Mouse (Mus musculus) urinary bladder, postnatal 25 days (tissue): ENCODE results near the gene a.

ENCODE experiments used
- DNase-seq: peaks from one replicate; pipeline ENCODE4 v3.0.0; 2022; ENCODE audit warnings: low spot score

Gene a

DNA sequence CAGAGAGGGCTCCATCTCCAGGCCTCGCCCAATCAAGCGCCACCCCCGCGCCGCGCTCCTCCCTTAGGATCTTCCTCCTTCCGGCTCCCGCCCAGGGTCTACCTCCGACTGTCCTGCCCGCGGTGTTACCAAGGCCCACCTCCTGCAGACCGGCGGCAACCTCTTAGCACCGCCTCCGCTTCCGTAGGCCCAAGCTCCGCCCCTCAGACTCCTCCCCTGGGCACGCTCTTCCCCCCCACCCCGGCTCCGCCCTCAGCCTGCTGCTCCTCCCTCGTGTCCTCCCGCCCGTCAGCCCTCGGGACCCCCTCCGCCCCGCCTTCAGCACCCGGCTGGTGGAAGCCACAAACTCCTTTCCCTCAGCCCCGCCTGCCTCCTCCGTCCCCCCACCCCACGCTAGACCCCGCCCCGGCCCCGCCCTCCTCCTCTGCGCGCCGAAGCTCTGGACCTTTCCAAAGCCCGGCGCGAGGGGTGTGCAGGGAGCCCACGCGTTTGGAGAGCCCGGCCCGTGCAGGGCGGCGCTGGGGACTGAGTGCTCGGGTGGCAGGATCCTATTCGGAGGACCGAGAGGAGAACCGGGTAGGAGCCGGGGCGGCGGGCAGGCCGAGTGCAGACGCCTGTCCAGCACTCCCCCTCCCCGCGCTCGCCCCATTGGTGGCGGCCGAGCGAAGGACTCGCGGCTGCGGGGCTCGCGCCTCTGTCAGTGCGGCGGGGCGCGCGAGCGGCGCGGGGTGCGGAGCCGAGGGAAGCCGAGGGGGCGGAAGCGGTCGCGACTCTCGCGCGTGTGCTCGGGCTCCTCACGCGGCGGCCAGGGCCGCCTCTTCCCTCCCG is at the start of gene a, which contains the start of gene Raly:
a (plus strand) TSS at position 747 of the 828 bp plus-strand sequence.
Raly (plus strand) TSS at position 441 of the 828 bp plus-strand sequence.
- DNase-seq, result peak; percentile 91

DNA sequence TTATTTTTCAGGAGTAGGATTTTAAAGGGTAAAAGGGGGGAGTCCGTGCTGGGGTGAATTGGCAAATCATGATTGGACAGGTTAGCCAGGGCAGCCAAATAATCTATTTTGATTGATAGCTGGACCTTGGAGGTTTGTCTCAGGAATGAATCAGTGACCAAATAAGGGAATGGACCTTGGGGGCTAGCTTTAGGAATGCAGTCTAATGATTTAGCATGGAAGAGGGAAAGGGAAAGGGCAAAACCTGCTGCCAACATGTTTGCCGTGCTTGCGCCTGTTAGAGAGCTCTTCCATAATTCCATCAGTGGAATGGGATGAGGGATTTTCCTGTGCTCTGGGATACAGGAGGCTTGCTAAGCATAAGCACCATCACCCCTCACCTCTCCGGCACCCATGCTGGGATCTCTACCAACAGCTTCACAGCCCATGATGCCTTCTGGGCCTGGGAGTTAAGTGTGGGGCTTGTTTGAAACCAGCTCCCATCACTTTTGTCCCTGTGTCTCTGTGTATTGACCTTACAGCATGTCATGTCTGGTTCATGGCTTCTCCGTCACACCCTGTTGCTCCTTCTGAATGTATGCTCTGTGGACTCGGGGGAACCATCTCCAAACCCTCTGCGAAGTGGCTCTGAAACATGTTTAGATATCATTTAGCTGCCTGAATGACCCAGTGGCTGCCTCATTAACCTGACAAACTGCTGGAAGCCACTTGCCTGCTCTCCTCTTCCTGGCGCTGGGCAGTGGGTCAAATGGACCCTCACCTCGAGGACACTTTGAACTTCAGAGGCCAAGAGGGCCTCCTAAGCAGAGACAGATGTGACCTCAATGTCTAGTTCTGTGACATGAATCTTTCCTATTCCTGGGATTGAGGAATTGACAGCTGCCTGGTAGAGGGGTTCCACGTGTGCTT is 48.0 kb upstream of the a start:
- DNase-seq, result no peak

DNA sequence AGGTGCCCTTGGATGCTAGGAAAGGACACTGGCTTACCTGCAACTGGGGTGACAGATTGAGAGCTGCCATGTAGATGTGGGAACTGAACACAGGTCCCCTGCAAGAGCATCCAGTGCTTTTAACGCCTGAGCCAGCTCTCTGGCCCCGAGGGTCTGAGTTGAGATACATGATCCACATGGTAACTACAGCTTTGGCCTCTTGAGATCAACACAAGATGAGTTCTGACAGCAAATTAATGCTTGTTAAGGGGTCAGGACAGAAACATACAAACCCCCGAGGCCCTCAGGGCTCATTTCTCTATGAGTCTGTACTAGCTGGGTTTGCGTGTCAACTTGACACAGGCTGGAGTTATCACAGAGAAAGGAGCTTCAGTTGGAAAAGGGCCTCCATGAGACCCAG is 47.3 kb upstream of the a start:
- no peak for DNase-seq

DNA sequence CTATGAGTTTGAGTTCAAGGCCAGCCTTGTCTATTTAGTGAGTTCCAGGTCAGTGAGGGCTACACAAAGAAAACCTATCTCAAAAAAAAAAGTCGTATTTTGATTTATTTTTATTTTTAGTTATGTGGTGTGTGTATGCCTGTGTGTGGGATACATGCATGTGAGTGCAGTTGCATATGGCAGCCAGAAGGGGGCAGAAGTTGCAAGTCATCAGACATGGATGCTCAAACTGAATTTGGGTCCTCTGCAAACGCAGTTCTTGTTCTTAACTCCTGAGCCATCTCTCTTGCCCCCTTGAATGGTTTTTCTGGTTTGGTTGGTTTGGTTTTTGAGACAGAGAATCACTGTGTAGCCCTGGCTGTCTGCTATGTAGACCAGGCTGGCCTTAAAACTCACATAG is 42.8 kb upstream of the a start:
- DNase-seq, result no peak

DNA sequence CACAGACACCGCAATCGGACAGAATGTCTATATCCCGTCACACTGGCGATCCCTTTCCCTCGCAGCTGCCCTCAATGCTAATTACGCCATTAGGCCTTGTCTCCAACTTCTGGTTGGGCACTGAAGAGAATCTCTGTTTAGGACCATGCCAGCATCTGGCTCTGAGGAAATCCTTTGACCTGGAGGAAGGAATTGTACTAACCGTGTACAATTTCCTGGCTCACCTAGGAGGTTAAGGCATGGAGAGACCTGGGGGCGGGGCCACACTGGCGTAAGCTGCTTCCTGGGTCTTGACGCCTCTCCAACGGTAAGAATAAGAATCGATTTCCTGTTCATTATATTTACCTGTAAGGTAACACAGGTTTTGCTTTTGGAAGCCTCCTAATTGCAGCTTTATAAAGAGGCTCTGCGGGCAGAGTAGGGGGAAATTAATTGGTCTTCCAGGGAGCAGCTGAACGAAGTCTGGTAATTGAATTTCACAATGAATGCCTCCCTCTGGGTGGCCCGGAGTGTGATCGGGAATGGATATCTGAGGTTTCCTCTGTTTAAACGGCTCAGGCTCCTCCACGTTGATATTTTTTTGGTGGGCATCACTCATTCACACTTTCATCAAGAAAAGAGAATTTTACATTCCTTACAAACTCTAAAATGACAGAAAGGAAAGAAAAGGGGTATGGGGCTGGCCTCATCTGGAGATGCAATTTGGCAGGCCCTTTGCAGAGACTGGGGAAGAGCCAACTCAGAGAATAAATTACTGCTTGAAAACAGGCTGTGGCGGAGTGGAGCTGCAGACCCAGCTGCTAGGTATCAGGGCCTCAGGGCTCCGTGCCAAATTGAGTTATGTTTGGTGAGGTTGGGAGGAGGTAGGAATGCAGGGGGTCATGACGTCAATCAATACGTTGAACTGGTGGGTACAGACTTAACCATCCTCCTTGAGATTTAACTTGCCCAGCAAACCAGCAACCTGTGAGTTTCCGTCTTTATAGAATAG is 41.9 kb upstream of the a start:
- no peak for DNase-seq

DNA sequence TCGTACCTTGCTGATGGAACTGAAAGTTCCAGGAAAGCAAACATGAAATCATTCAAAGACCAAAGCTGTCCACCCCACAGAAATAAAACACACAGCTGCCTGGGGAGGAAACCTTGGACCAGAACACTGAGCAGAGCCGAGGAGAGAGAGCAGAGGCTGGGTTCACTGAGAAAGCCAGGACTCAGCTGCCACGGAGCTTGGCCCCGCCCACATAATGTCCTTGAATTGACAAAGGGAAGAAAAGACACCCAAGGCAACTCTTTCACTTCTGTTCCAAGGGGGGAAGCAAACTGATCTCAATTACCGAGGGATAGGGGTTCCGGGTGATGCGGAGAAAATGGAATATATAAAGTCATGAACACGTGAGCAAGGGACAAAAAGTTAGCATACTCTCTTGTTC is 39.3 kb upstream of the a start:
- DNase-seq, result peak; percentile 7

DNA sequence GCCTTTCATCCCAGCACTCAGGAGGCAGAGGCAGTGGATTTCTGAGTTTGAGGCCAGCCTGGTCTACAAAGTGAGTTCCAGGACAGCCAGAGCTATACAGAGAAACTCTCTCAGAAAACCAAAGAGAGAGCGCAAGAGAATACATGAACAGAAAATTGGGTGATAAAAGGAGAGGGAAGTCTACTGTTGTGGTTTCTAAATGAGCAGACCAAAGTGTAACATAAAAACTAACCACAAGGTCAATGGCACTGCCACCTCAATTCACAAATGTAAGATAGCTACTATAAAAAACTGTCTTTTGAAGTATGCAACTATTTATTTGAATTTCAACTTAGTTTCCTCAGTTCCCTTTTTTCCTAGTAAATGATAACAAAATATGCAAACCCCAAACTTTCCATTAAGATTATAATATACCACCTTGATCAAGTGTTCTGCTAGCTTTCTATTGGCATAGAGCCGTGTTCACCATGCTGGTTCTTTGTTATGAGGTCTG is 37.1 kb upstream of the a start:
- no peak for DNase-seq

DNA sequence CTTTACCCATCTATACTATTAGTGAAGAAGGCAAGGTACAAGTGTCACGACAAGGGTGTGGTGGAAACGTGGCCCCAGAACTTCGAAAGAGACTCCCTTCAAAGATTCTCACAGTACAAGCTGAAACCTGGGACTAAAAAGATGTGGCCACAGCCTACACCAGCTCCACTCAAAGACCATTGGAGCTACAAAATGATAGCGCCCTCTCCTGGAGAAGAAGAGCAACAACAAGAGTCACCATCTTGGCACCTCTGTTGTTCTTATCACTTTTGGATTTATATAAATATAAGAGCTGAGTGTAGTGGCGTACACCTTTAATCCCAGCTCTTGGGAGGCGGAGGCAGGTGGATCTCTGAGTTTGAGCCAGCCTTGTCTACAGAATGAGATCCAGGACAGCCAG is 35.4 kb upstream of the a start:
- DNase-seq, result no peak

DNA sequence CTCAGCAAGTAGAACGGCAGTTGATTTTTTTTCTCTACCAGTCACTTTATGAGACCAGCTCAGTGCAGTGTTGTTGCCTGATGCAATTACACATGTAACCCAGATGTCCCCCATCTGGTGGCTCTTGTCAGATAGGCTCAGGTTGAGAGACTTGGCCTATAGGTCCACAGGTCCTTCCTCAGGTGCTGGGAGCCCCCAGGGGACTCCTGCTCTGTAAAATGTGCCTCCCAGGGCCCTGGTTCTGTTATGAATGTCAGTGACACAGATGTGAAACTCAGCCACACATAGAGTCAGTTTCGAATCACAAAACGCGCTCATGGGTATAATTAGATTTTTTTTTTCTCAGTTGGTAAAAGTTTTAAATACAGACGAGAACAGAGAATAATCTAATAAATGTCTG is 33.5 kb upstream of the a start:
- no peak for DNase-seq

DNA sequence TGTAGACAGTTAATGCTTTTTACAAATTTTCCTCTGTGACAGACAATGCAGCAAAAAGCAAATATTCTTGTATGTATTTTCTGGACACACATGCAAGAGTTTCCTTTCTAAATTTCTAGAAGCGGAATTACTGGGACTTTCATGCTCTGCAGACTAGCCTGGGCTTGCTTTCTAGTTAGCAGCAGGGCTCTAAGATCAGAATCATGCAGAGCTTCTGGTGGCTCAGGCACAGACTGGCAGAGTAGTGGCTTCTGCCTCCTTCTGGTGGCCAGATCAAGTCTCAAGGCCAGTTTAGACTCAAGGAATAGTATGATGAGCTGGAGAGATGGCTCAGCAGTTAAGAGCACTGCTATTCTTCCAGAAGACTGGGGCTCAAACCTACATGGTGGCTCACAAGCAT is 32.7 kb upstream of the a start:
- no peak for DNase-seq

DNA sequence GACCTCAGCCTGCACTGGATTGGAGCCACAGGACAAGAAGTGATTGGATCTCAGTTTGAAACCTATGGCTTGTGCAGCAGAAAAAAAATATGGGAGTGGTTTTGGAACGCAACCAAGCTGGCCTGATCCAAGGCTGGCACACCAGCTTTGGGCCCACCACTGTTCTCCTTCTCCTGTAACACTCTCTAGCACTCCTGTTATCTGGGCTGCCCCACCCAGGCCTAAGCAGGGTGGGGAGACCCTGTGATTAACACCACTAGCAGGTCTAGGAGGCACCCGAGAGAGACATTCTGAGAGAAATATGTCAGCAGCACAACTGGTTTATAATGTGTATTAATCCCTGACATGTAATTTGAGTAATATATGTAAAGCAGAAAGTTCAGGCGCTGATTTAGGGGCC is 28.0 kb upstream of the a start:
- DNase-seq, result no peak

DNA sequence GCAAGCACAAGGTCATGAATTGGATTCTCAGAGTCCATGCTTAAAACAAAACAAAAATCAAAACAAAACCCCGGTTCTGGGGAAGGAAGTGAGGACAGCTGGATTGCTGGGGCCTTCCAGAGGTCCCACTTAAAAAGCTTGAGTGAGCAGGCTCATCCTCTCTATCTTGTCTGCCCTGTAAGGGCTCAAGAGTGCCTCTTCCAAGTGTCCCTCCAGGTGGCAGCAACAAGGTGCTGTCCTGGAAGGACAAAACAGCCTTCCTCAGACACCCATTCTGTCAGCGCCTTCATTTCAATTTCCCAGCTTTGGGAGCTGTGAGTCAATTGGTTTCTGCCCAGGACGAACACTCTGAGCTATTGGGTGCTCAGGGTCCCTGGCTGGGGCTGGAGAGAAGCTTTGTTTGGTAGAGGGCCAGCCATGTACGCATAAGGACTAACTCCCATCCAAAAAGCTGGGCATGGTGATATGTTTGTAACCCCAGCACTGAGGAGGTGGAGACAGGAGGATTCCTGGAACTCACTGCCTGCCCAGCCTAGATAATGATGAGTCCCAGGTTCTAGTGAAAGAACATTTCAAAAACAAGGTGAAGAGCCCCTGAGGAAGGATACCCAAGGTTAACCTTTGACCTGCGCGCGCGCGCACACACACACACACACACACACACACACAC is 26.2 kb upstream of the a start:
- no peak for DNase-seq

DNA sequence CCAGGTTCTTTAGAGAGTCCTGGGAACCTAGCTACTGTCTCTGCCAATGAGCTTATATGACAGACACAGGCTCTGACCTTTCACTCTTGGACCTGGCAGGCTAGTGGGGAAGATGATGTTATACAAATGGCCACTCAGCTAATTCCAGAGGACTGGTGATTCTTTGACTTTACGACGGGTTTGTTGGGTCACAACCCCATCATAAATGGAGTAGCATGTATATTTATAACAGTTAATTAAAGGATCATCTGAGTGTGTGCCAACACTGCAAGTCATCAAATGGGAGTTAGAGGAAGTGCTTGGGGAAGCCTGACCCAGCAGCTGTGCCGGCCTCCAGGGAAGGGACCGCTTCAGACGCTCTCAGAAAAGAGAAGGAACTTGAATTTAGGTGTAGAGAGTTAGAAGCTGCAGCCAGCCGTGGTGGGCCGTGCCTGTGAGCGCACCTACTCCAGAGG is 25.6 kb upstream of the a start:
- no peak for DNase-seq

DNA sequence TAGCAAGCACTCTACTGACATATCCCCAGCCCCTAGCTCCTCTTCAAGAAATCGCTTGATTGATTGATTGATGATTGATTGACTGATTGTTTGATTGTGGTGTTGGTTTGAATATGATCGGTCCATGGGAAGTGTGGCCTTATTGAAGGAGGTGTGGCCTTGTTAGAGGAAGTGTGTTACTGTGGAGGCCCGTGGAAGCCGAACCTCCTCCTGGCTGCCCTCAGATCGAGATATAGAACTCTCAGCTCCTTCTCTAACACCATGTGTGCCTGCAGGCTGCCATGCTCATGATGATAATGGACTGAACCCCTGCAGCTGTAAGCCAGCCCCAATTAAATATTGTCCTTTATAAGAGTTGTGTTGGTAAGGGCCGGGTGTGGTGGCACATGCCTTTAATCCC is 24.2 kb upstream of the a start:
- no peak for DNase-seq

DNA sequence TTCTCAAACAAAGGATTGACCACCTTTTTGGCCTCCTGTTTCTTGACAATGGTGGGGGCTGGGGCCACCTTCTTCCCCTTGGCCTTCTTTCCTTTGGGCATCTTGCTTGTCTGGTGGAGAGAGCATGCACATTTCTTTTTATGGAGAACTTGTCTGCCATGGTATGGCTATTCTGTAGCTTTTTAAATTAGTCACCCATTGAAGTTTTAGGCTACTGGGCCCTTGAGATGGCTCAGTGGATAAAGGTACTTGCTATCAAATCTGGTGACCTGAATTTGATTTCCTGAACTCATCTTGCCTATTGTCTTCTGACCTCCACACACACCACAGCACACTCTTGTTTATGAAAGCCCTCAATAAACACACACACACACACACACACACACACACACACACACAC is 21.3 kb upstream of the a start, which contains the start of gene Gm14214:
Gm14214 (minus strand) TSS at position 101 of the 400 bp plus-strand sequence.
- no peak for DNase-seq

DNA sequence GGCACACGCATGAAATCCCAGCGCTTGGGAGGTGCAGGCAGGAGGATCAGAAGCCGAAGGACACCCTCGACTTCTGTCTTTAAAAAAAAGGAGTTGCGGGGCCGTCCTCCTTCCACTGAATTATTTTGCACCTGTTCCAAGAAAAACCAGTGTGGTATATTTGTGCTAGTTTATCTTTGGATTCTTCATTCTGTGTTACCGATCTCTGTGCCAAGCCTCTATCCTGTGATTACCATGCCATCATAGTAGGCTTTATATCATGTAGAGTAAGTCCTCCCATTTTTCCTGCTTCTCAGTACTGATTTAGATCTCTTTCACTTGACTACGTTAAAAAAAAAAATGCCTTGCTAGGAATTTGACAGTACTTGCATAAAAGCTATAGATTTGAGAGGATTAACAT is 19.6 kb upstream of the a start:
- DNase-seq, result no peak

DNA sequence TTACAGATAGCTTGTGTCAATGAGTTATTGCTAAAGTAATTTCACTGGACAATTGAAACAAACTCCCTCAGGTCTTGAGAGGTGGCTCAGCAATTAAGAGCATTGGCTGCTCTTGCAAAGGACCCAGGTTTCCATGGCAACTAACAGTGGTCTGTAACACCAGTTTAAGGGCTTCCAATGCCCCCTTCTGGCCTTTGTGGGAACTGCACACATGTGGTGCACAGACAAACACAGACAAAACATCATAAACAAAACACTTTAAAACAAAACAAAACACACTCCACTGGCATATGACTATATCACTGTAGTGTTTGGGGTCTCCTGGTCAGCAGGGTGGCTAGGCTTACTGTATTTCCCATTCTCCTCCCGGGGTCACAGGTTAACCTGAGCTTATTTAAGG is 17.2 kb upstream of the a start:
- DNase-seq, result no peak

DNA sequence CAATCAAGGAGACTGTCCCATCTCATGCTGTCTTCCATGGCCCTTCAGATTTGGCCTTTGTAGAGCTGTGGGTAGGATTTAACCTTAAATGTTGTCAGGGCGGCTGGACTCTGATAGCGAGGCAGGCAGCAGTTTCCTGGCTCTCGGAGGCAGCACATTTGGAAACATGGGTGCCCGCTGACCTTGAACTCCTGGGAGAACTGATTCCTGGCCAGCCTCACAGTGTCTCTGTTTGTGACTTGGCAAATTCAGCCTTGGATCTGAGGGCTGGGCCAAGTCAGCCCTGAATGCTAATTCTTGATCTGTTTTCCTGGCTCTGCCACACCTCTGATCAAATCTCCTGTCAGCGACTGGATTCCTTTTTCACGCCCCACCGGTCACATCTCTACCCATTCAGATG is 14.7 kb upstream of the a start:
- DNase-seq, result no peak

DNA sequence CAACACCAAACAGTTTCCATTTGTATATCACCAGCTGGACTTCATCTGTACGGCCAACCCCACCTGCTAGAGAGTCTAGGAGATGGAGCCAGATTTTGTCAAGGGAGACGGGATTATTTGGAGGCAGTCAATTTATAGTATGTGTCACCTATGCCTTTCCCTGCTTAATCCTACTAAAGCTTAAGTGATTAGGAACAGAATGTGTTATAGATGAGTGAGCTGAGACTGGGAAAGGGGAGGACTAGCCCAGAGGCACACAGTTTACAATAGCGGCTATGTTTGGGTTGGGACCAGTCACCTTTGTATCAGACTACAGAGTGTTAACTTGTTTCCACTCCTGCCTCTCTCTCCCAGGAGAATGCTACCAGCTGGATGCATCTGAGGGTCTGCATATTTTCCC is 11.6 kb upstream of the a start:
- no peak for DNase-seq

DNA sequence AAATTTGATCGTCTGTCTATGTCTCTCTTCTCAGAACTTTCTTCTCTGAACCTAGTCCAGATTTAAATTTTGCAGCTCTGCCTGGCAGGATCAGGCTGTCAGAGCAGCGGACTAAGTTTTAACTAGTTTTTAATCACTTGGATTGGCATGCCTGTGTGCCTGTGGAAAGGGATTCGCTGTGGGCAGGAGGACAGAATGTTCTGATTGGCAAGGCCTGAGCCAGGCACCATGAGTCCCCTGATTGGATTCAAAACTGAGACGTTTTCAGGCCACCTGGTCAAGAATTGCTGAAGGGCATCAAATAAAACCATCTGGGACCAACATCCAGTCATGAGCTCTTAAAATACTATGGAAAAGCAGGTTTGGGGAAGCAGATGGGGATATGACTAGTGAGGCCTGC is 8.8 kb upstream of the a start:
- no peak for DNase-seq
